Mouse (Mus musculus) bone marrow, adult 2 months (tissue): Measurements from ENCODE around the gene Wasf1. TPM values are rescaled to one million over a fixed set of nuclear protein-coding genes. Genes with fewer than 3 reads are reported as not detected.

ENCODE experiments used
- H3K27ac ChIP-seq: fragments of 200-500 bp; 2 replicates; pipeline ENCODE4 v1.5.1; 2012; ENCODE audit warnings: low read depth, mild to moderate bottlenecking, control low read depth, inconsistent platforms, low read length; ENCODE audit not compliant: control insufficient read depth, poor library complexity, insufficient read depth
- H3K4me1 ChIP-seq: fragments of 200-500 bp; 2 replicates; pipeline ENCODE4 v1.6.1; 2011; ENCODE audit warnings: low read length; ENCODE audit not compliant: control insufficient read depth, insufficient read depth
- H3K4me3 ChIP-seq: fragments of 200-500 bp; replicated peaks from 2 replicates; pipeline ENCODE3; 2011; ENCODE audit warnings: mild to moderate bottlenecking, low read depth, low read length, control low read depth; ENCODE audit not compliant: control insufficient read depth
- CTCF ChIP-seq: fragments of 200-500 bp; IDR thresholded peaks from 2 replicates; pipeline ENCODE4 v1.5.1; 2011; ENCODE audit warnings: low read length, control low read depth; ENCODE audit not compliant: control insufficient read depth, insufficient read depth
- POLR2A ChIP-seq: fragments of 200-500 bp; IDR thresholded peaks from 2 replicates; pipeline ENCODE4 v1.6.1; 2011; ENCODE audit warnings: low read depth, mild to moderate bottlenecking, control low read depth, low read length, borderline replicate concordance; ENCODE audit not compliant: control insufficient read depth
- WGBS: fragments of 180-500 bp; shearing (Covaris S2); methylation state at CpG from one replicate; pipeline ENCODE4 v1.1.7; 2018; 5-methylcytosine and 5-hydroxymethylcytosine counted together
- polyA plus RNA-seq: library from polyadenylated mRNA; stranded (reverse); fragments of >200 nt; gene quantifications from 2 replicates; pipeline ENCODE4 v1.2.4, GENCODE M21; 2011; ENCODE audit warnings: low replicate concordance; ENCODE audit not compliant: missing spikeins, insufficient read depth, insufficient read length

The Wasf1 gene
- polyA plus RNA-seq, 1 experiment, result 1.7 TPM

GRCm38 (mm10) chr10:40855616-40856015, 27.7 kb upstream of the Wasf1 start:
- Histone ChIP-seq H3K4me3 (no peak overlapping the region), H3K4me1 (no peaks in the 10 kb centered on the region), H3K27ac (no peak overlapping the region)
- TF ChIP-seq POLR2A (no peak), CTCF (no peak)
- WGBS, result 35% methylated on average over 2 of the region's 2 CpGs

GRCm38 (mm10) chr10:40856703-40857102, 26.6 kb upstream of the Wasf1 start:
- WGBS, result 90% methylated on average over 7 of the region's 7 CpGs
- no peak overlapping the region for H3K4me3 ChIP-seq
- no peaks in the 10 kb centered on the region for H3K4me1 ChIP-seq
- TF ChIP-seq CTCF (no peak), POLR2A (no peak)
- no peak overlapping the region for H3K27ac ChIP-seq

GRCm38 (mm10) chr10:40857599-40857998, 25.7 kb upstream of the Wasf1 start:
- TF ChIP-seq POLR2A, result no peak
- no peak for TF ChIP-seq CTCF
- Histone ChIP-seq H3K4me1 (no peaks in the 10 kb centered on the region), H3K27ac (no peak overlapping the region), H3K4me3 (no peak overlapping the region)
- WGBS, result 84% methylated on average over 8 of the region's 8 CpGs

GRCm38 (mm10) chr10:40868081-40868480, 15.2 kb upstream of the Wasf1 start:
- 97% methylated on average over 2 of the region's 2 CpGs for WGBS
- Histone ChIP-seq H3K4me3 (no peak overlapping the region), H3K4me1 (no peaks in the 10 kb centered on the region), H3K27ac (no peak overlapping the region; the same call in 1 of the 2 replicates)
- TF ChIP-seq CTCF (no peak), POLR2A (no peak)

- TF ChIP-seq POLR2A (no peak), CTCF (no peak)
- Histone ChIP-seq H3K27ac (no peak overlapping the region), H3K4me3 (no peak overlapping the region), H3K4me1 (no peaks in the 10 kb centered on the region)
- WGBS, result 85% methylated on average over 2 of the region's 2 CpGs
Observed at GRCm38 (mm10) chr10:40871301-40871700, 12.0 kb upstream of the Wasf1 start.

- TF ChIP-seq CTCF, result no peak
Observed at GRCm38 (mm10) chr10:40872052-40872451, 11.2 kb upstream of the Wasf1 start.

GRCm38 (mm10) chr10:40878246-40878645, 5.0 kb upstream of the Wasf1 start:
- 78% methylated on average over 3 of the region's 3 CpGs for WGBS
- Histone ChIP-seq H3K4me3 (no peak overlapping the region), H3K27ac (no peak overlapping the region), H3K4me1 (no peaks in the 10 kb centered on the region; the same call in 1 of the 2 replicates)
- no peak for TF ChIP-seq CTCF
- TF ChIP-seq POLR2A, result no peak

More at GRCm38 (mm10) chr10:40872052-40872451, 11.2 kb upstream of the Wasf1 start:
- H3K27ac ChIP-seq, result no peak overlapping the region
- 52% methylated on average over 2 of the region's 2 CpGs for whole genome bisulfite sequencing
- no peaks in the 10 kb centered on the region for H3K4me1 ChIP-seq
- H3K4me3 ChIP-seq, result no peak overlapping the region

GRCm38 (mm10) chr10:40879969-40880368, 3.3 kb upstream of the Wasf1 start:
- Histone ChIP-seq H3K27ac (no peak overlapping the region), H3K4me3 (no peak overlapping the region), H3K4me1 (no peaks in the 10 kb centered on the region; the same call in 1 of the 2 replicates)
- TF ChIP-seq CTCF (no peak), POLR2A (no peak)
- 89% methylated on average over 9 of the region's 9 CpGs for WGBS

- H3K4me3 ChIP-seq, result no peak overlapping the region
- no peak overlapping the region for H3K27ac ChIP-seq
- 77% methylated on average over 3 of the region's 3 CpGs for WGBS
- TF ChIP-seq POLR2A, result no peak
- TF ChIP-seq CTCF, result no peak
- no peaks in the 10 kb centered on the region; the same call in 1 of the 2 replicates for H3K4me1 ChIP-seq
Observed at GRCm38 (mm10) chr10:40881236-40881635, 2.0 kb upstream of the Wasf1 start.
